Mouse (Mus musculus) heart, embryonic 15.5 days (tissue): ENCODE measurements at regions not wholly inside any gene's neighbourhood (a gene's known extent, or its start where the extent isn't known, plus 50 kb on each side); places are given as distances from the start of the nearest gene placed in this dataset.

Source experiments
- ATAC-seq: fragments of 200-750 bp; cut with Nextera tagmentation; replicated peaks from 2 replicates; pipeline ENCODE4 v1.8.0; 2017; ENCODE audit warnings: low read depth, moderate TSS enrichment; ENCODE audit not compliant: insufficient number of reproducible peaks, insufficient read depth, low FRiP score
- H3K27ac ChIP-seq: fragments of 300-500 bp; sonication (generic); 2 replicates; pipeline ENCODE4 v1.5.1; 2015; ENCODE audit warnings: mild to moderate bottlenecking, inconsistent platforms
- H3K27me3 ChIP-seq: fragments of 300-500 bp; sonication (generic); 2 replicates; pipeline ENCODE4 v1.6.1; 2015; ENCODE audit warnings: inconsistent platforms
- H3K36me3 ChIP-seq: fragments of 300-500 bp; sonication (generic); 2 replicates; pipeline ENCODE4 v1.6.1; 2015; ENCODE audit warnings: mild to moderate bottlenecking, inconsistent platforms
- H3K4me1 ChIP-seq: fragments of 300-500 bp; sonication (generic); replicated peaks from 2 replicates; pipeline ENCODE4 v1.6.1; 2015; ENCODE audit warnings: inconsistent platforms
- H3K4me2 ChIP-seq: fragments of 300-500 bp; sonication (generic); 2 replicates; pipeline ENCODE4 v1.6.1; 2015; ENCODE audit warnings: inconsistent platforms, mild to moderate bottlenecking, moderate library complexity
- H3K4me3 ChIP-seq: fragments of 300-500 bp; sonication (generic); 2 replicates; pipeline ENCODE4 v1.5.1; 2015; ENCODE audit warnings: mild to moderate bottlenecking, inconsistent platforms
- H3K9ac ChIP-seq: fragments of 300-500 bp; sonication (generic); 2 replicates; pipeline ENCODE4 v1.6.1; 2015; ENCODE audit warnings: mild to moderate bottlenecking, inconsistent platforms
- H3K9me3 ChIP-seq: fragments of 300-500 bp; sonication (generic); replicated peaks from 2 replicates; pipeline ENCODE4 v1.6.1; 2016; ENCODE audit warnings: inconsistent platforms
- WGBS: fragments of 180-500 bp; shearing (Covaris S2); methylation state at CpG from one replicate; pipeline ENCODE4 v1.1.7; 2015; ENCODE audit warnings: mixed read lengths; 5-methylcytosine and 5-hydroxymethylcytosine counted together

- H3K27me3 ChIP-seq, result no peaks in the 10 kb centered on the region
- H3K4me2 ChIP-seq, result no peak overlapping the region
- H3K9ac ChIP-seq, result no peak overlapping the region
- ATAC-seq, result no peak
- H3K27ac ChIP-seq, result no peak overlapping the region
- no peak overlapping the region for H3K4me3 ChIP-seq
- H3K4me1 ChIP-seq, result peaks cover 37% of the 10 kb centered on the region
- H3K36me3 ChIP-seq, result no peaks in the 10 kb centered on the region
- WGBS, result 79% methylated on average over 5 of the region's 5 CpGs
- H3K9me3 ChIP-seq, result no peaks in the 10 kb centered on the region
Measured at GRCm38 (mm10) chr14:67139152-67139551, 1130.1 kb upstream of the Gulo start.

DNA sequence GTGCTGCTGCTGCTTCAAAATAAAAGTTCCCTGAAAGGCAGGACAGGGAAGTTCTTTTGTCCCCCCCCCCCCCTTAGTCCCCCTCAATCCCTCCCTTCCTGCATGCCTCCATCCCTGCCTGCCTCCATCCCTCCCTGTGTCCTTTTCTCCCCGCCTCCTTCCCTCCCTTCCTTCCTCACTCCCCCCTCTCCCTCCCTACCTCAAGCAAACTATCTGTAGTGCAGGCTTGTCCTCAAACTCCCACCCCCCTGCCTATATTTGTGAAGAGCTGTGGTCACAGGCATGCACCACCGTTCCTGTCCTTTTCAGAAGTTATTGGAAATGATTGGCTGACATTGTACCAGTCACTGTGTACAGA, 1127.1 kb upstream of the Gulo start:
- no peak overlapping the region for H3K4me2 ChIP-seq
- H3K9ac ChIP-seq, result no peak overlapping the region
- WGBS, result 10% methylated on average over 2 of the region's 2 CpGs
- no peaks in the 10 kb centered on the region for H3K9me3 ChIP-seq
- peak overlapping the region; percentile 90 for H3K27ac ChIP-seq
- H3K4me3 ChIP-seq, result no peak overlapping the region
- H3K4me1 ChIP-seq, result peaks cover 32% of the 10 kb centered on the region
- ATAC-seq, result no peak
- H3K36me3 ChIP-seq, result no peaks in the 10 kb centered on the region
- H3K27me3 ChIP-seq, result no peaks in the 10 kb centered on the region

DNA sequence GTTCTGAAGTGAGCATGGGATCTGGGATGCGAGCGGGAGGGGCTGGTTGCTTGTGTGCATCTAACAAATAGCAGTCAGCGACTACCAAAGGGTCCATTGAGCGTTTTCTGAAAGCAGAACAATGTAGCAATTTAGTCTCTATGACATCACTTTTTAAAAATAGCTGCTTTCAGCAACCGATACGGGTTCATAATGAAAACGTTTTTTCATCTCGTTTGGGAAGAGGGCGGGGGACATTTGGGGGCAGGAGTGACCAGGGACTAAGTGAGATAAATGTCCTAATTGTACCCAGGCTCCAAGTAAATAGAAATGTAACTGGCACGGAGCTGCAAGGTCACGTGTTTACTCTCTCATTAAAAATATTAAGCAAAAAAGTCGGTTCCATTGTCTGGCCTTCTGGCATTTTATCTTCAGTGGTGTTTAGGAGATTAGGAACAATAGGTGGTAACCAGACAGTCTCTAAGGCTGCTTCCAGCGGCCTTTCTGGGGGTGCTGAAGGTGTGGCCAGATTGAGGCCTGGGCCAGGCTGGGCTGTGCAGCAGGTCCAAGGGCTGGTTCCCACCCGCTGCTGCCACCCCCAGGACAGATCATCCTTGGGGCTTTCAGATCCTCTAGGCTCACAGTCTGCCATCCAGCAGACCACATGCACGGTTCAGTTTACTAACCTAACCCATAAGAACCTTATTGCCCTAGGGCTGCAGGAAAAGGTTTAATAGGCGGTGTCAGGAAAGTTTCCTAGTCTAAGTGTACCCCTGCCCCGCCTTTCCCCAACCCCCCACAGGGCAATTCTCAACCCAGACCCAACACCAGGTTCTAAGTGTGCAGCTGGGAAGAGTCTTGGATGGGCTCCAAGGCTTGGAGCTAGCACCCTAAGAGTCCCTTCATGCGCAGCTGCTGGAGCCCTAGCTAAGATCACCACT, 1126.5 kb upstream of the Gulo start:
- H3K36me3 ChIP-seq, result no peaks in the 10 kb centered on the region
- peaks cover 32% of the 10 kb centered on the region for H3K4me1 ChIP-seq
- WGBS, result 19% methylated on average over 18 of the region's 18 CpGs
- H3K27ac ChIP-seq, result peak overlapping the region; percentile 90
- peak overlapping the region; percentile 43; the same call in 1 of the 2 replicates for H3K9ac ChIP-seq
- peak overlapping the region; percentile 56 for H3K4me2 ChIP-seq
- H3K9me3 ChIP-seq, result no peaks in the 10 kb centered on the region
- 0 out of 2 replicates have a peak overlapping the region, but pooled peaks have one; percentile 3 for H3K4me3 ChIP-seq
- no peaks in the 10 kb centered on the region for H3K27me3 ChIP-seq
- peak; percentile 90 for ATAC-seq

- Histone ChIP-seq H3K9me3 (no peaks in the 10 kb centered on the region), H3K9ac (no peak overlapping the region), H3K4me1 (peaks cover 32% of the 10 kb centered on the region), H3K27me3 (no peaks in the 10 kb centered on the region), H3K27ac (peak overlapping the region; percentile 66), H3K36me3 (no peaks in the 10 kb centered on the region), H3K4me2 (no peak overlapping the region), H3K4me3 (no peak overlapping the region)
- no peak for ATAC-seq
- 45% methylated on average over 6 of the region's 6 CpGs for WGBS
Measured at GRCm38 (mm10) chr14:67133221-67133620, 1124.2 kb upstream of the Gulo start.

DNA sequence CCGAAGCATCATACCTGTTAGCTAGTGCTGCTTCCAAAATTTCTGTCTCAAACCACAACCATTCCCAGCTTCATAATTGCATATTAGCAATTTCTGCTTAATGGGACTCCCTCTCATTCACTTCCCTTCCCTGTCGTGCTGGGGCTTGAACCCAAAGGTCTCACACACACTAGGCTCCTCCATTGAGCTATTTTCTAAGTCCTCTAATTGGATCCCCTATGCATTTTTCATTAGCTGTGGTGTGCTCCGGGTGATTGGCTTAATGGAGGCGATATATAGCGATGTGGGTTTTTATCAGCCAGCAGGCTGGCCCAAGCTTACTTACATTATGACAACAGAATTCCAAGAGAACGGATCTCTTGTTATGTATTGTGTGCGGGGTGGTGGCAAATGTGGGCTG, 1118.1 kb upstream of the Gulo start:
- no peak for ATAC-seq
- H3K4me3 ChIP-seq, result no peak overlapping the region
- no peaks in the 10 kb centered on the region for H3K4me1 ChIP-seq
- no peak overlapping the region for H3K4me2 ChIP-seq
- H3K9ac ChIP-seq, result no peak overlapping the region
- H3K27me3 ChIP-seq, result no peaks in the 10 kb centered on the region
- WGBS, result 90% methylated on average over 7 of the region's 7 CpGs
- no peaks in the 10 kb centered on the region for H3K36me3 ChIP-seq
- no peaks in the 10 kb centered on the region for H3K9me3 ChIP-seq
- H3K27ac ChIP-seq, result no peak overlapping the region

DNA sequence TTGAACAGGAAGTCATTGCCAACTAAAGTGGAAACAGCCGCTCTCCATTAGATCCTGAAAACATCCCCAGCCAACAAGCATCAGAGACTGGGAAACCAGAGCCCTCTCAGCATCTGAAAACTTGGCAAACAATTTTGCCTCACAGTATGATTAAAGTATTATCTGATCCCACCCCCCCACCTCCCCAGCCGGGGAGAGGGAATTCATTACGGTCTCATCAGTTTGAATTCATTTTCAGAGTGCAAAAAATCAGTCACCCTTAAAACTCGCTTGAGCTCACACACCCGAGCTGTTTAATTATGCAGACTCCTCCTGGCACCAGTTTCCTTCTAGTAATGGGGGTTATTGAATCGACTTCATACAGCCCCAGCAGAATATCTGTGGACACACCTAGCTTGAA, 1117.2 kb upstream of the Gulo start:
- no peak overlapping the region for H3K9ac ChIP-seq
- no peaks in the 10 kb centered on the region for H3K36me3 ChIP-seq
- H3K27me3 ChIP-seq, result no peaks in the 10 kb centered on the region
- H3K4me2 ChIP-seq, result no peak overlapping the region
- ATAC-seq, result no peak
- H3K4me1 ChIP-seq, result no peaks in the 10 kb centered on the region
- no peaks in the 10 kb centered on the region for H3K9me3 ChIP-seq
- no peak overlapping the region for H3K4me3 ChIP-seq
- WGBS, result 55% methylated on average over 6 of the region's 6 CpGs
- no peak overlapping the region for H3K27ac ChIP-seq

DNA sequence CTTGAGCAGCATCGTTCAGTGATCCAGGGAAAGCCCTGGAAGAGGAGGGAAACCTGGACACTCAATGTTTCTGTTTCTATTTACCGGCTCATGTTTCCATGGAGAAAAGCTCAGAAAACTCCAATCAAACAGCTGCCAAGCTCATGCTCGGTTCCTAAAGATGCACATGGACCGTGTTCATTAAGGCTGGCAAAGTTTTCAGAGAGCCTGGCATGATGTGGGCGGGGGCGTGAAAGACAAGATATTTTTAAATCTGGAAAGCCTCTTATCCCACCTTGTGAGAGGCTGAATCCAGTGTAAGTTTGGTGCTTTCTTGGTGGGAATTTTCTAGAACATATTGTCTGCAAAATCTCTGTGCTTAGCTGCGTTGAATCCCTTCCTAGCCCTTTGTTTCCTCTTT, 1114.3 kb upstream of the Gulo start:
- Histone ChIP-seq H3K4me2 (no peak overlapping the region), H3K9me3 (no peaks in the 10 kb centered on the region), H3K4me3 (no peak overlapping the region), H3K36me3 (no peaks in the 10 kb centered on the region), H3K9ac (no peak overlapping the region), H3K27ac (no peak overlapping the region), H3K27me3 (0 out of 2 replicates have a peak, but pooled peaks cover 3% of the 10 kb centered on the region), H3K4me1 (no peaks in the 10 kb centered on the region)
- 70% methylated on average over 7 of the region's 7 CpGs for WGBS
- no peak for ATAC-seq
